Mouse (Mus musculus): Measurements from ENCODE around the gene Gdf10. TPM values are rescaled to one million over a fixed set of nuclear protein-coding genes. Genes with fewer than 3 reads are reported as not detected.

Gene Gdf10
- total RNA-seq (2021), result 1 to 10 TPM; 4.1 to 5.0 TPM
- long read RNA-seq, experiment 1, full-length matches to known transcripts, result 4 of 4 reads
- long read RNA-seq, experiment 1, partial matches to known transcripts, result 0 of 4 reads
- long read RNA-seq, experiment 1, other reads (novel, unspliced or antisense), result 0 of 4 reads
- long read RNA-seq, experiment 2, full-length matches to known transcripts, result 5 of 8 reads
- long read RNA-seq, experiment 2, partial matches to known transcripts, result 3 of 8 reads
- long read RNA-seq, experiment 2, other reads (novel, unspliced or antisense), result 0 of 8 reads

DNA sequence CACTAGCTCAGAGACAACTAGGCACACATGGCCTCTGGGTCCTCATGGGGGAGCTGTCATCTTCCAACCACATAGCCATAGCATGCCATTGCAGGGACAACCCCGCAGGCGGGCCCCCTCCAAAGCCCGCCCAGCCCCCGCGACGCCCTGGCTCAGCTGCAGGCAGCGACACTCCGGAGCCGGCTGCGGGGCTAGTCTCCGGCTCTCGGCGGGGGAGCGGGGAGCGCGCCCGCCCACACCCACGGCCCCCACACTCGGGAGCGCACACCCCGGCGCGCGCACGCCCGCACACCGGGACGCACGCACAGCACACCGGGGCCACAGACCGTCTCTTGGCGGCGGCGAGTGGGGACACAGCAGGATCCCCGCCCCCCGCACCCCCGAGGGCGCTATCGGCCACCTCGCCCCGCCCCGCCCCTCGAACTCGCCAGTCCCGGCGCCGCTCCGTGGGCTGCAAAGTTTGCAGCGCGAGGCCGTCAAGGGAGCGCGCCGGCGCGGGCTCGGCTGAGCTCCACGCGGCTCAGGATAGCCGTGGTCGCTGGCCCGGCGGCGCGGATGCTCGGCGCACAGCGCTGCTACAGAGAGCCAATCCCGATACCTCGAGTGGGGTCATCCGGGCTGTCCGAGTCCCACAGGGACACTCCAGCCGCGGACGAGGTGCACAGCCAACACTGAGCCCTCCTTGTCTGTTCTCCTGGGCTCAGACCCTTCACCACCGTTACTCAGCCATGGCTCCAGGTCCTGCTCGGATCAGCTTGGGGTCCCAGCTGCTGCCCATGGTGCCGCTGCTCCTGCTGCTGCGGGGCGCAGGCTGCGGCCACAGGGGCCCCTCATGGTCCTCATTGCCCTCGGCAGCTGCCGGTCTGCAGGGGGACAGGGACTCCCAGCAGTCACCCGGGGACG is at the start of gene Gdf10:
Gene Gdf10 (plus strand): TSS at position 420 of the 903 bp plus-strand sequence.
- DNase-seq, result peak; percentile 42

DNA sequence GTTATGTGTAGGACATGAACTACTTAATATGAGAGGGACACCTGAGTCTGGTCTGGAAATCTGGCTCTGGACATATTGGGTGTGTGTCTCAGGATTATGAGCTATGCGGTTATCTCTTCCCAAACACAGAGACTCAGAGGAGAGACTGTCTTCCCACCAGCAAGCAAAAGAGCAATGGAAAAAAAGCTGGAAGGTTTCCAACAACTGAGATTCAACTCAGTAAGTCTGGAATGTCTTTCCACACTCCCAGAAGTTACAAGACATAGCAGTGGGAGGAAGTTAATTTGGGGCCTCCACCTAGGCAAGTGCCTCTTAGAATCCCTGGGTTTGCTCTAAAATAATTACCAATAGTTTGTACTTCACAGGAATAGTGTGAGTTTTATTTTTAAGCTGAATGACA is 44.6 kb upstream of the Gdf10 start:
- no peak for DNase-seq

DNA sequence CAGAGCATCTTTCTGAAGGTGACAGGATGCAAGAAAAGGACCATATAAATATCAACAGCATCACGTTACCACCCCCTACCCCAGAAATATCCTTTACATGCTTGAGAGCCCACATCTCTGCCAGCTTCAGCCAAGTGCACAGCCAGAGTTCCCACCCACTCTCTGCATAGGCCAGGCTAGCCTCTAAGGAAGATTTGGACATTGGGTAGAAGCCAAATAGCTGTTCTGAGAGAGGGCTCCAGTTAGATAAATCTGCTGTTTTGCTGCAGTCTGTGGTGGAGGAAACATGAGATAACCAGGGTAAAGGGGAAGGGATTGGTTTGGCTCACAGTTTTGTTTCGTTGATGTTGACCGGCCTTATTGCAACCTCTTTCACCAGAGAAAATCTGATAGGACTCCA is 43.2 kb upstream of the Gdf10 start:
- DNase-seq, result no peak

DNA sequence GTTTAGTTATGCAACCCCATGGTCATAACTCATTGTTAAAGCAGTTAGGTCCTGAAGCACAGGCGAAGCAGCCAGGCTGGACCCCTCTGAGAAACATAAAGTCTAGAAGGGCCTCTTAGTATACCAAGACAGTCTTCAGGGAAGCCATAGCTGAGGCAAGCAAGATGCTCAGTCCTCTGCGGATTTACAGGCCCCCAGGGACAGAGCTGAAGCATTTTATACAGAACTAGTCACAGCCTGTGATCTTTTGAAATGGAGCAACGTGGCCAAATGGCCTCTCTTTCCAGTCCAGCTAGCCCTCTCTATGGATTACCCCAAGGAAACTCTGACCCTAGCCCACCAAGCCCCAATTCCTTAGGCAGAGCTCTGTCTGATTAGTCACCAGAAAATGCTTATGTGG is 41.9 kb upstream of the Gdf10 start:
- DNase-seq, result no peak

DNA sequence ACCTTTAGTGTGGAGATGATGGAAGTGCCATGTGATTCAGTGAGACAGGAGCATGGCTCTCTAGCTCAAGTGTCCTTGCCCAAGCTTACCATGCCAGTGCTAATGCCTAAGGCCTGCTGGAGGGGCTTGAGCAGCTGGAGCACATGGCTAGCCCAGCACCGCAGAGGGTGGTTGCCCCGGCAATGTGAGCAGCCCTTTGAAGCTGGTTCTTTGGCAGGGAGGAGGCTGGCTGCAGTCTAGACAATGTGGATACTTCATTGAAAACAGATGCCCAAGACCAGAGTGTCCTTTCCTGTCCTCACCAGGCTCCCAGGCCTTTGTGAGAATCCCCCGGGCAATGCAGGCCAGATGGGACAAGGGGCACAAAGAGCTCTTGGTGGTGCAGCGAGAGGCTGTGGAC is 40.3 kb upstream of the Gdf10 start:
- DNase-seq, result no peak

DNA sequence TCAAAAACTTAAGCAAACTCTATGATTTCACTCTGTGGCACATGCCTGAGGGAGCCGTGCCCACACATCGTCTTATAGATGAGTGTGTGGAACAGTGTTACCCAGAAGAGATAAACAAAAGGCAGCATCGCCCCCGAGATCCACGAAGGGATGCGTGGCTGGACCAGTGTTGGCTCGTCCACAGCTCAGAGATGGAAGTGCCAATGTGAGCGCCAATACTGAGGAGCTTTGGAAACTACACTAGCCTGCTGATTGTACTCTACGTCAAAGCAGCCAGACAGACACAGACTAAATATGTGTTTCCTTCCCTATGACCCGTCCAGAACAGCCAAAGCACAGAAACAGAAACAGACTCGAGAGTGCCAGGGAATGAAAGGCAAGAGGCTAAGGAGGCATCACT is 37.9 kb upstream of the Gdf10 start:
- no peak for DNase-seq

DNA sequence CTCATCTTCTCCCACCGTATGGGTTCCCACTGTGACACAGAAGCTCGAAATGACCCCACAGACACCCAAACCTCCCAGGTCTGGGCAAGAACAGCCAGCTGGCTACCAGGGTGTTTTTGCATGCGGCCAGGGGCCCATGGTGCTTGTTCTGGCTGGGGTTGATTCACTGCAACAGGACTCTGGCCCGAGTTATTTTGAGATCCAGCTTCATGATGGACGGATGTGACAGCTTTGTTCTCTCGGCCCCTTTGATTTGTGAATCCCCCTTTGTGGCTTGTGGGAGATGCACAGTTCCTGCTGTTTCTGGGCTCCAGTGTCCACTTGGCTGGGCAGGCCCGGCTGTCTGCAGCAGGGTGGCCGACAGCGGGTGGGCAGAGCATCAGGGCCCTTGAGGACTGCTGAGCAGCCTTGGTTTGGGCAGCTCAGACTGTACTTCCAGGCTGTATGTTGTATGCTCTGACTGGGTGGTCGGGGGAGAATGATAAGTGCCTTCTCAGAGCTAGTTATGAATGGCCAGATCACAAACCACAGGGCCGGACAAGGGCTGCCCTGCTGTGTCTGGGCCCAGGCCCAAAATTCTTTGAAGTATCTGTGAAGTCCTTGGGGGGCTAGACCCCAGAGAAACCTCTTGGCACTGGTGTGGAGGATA is 34.9 kb upstream of the Gdf10 start:
- no peak for DNase-seq

DNA sequence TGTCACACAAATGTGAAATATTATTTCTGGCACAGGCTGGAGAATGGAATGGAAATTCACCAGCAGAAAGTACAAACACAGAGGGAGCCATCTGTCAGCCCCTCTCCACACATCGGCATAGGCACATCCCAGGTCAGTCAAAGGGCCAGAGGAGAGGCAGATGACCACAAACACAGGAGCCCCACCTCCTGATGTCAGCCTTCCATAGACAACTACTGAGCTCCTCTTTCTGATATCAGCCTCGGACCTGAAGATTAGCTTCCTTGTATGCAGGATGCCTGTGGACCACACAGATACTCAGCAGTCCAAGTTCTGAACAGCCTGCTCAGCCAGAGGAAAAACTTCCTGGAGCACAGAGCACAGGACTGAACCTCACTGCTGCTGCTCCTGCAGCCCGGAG is 33.4 kb upstream of the Gdf10 start:
- no peak for DNase-seq

DNA sequence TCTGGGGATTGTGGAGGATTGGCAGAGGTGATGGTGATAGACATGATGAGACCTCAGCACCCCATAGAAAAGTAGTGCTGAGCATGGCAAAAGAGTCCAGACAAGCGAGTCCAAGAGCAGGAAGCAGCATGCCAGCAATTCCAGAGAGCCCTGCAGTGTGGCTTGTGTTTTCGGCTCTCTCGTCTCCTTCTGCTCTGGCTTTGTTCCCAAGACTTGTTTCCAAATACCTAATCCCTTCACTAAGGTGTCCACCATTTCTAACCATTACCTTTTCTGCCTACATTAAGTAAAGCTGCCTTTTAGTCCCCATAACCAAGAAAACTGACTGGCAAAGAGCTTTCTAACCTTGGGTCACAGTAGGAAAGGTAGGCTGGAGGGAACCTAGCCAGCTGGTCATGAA is 31.9 kb upstream of the Gdf10 start:
- DNase-seq, result no peak

DNA sequence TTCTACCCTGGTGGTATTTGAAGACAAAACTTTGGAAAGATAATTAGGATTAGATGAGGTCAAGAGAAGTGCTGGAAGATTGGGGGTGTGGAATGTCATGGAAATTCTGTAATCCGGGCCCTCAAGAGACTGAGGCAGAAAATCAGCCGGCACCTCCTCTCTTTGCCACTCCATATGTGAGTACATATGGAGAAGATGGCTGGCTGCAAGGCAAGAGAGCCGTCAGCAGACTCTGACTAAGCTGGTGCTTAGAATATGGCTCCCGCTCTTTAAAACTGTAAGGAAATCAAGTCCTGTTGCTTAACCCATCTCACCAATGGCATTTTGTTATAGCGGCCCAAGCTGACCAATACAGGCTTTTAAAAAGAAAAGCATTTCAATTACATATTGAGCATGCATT is 27.6 kb upstream of the Gdf10 start:
- DNase-seq, result no peak

DNA sequence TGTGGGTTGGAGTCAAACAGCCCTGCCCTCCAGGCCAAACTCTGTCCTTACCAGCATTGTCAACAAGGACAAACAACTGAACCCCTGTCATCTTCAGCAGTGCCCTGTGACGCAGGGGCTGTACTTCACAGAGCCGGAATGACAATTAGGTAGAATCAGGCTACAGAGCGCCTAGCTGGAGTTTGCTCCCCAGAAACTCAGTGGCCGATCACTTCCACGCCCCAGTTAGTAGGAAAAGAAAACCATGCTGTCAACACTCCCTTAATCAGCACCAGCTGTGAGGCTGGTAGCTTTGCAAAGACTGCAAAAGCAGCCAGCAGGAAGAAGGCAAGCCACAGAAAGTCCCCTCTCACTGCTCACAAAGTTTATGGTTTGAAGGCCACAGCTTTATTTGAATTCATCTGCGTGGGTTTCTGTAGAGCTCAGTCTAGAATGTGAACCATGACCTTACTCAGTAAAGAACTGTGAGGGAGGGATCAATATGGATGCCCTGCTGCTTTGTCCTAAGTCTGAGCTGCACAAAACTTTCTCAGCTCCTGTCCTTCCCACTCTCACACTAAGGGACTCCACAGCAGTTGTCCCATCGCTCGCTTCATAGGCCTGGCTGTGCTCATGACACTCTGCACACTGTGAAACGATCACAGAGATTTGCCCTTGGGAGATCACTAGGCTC is 26.6 kb upstream of the Gdf10 start:
- DNase-seq, result no peak

DNA sequence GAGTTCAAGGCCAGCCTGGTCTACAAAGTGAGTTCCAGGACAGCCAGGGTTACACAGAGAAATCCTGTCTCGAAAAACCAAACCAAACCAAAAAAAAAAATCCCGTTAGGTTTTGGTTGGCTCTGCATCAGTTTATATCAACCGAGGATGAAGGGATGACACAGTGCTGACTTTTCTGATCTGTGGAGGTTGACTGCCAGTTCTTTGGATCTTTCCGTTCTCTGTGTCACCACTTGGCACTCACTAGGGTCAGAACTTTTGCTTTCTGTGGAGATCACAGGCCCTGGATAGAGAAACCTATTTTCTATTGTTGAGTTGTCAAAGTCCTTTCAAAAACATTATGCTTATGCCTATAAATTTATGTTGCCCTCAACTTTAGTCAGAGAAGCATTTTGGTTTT is 20.6 kb upstream of the Gdf10 start:
- no peak for DNase-seq

DNA sequence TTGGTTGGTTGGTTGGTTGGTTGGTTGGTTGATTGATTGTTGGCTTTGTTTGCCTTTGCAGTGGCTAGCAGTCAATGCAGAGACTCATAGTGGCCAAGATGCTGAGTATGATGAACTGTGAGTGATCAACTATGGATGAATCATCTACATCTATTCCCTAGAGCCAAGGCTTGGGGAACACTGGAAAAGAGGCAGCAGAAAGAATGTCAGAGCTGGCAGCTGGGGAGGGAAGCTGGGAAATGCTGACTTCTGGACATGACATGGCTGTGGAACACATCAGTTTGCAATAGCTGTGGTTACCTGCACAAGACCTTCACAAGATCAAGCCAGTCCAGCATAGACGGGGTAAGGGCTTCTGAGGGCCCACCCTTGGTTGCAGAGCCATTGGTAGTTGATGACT is 20.2 kb upstream of the Gdf10 start:
- no peak for DNase-seq

DNA sequence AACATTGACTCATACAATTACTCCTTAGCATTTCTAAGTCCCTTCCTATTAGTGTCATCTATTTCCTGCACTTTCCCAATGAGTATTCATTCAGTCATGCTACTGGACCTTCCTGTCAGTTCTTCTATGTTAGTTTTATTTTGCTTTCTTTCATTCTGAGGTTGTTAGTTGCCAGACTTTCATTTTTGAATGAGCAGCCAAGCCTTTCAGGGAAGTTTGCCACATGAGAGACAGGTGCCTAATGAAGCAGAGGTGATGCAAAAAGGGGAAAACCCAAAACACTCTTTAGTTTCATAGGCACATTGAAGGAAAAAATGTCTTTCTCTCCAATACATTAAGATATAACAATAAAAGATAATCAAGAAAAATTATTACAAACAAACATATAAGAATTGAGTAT is 18.5 kb upstream of the Gdf10 start:
- no peak for DNase-seq

DNA sequence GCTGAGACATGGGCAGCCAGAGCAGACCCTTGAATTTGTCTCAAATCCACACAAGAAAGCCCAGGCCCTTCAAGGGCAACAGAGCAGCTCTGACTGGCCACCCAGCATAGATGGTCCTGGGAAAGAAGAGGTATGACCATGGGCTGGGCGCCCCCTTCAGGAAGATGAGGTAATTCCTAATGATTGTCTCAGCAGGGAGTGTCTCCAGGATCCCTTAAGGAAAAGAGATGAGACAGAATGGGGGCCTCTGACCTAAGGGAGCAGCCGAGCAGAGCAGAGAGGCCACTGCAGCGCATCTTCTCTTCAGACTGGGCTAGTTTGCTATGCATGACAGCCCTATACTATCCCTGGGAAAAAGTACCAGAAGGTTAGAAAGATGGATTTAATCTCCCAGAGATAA is 9.7 kb upstream of the Gdf10 start:
- DNase-seq, result peak; percentile 67

DNA sequence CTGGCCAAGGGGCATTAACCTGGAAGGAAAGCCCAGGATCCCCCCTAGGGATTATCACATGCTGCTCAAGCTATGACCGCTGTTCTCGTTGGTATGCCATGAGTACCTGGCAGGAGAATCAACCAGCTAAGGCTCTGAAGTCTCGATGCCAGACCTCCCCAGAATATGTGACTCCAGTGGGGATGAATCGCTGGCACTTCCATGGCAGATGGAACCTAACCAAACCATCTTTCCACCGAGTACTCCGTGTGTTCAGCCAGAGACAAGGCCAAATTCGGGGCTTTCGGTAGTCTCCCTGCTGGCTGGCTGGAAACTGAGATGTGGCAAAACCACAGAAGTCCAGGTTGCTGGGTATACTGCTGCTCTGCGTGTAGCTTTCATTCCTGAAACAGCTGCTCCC is 9.2 kb upstream of the Gdf10 start:
- no peak for DNase-seq

DNA sequence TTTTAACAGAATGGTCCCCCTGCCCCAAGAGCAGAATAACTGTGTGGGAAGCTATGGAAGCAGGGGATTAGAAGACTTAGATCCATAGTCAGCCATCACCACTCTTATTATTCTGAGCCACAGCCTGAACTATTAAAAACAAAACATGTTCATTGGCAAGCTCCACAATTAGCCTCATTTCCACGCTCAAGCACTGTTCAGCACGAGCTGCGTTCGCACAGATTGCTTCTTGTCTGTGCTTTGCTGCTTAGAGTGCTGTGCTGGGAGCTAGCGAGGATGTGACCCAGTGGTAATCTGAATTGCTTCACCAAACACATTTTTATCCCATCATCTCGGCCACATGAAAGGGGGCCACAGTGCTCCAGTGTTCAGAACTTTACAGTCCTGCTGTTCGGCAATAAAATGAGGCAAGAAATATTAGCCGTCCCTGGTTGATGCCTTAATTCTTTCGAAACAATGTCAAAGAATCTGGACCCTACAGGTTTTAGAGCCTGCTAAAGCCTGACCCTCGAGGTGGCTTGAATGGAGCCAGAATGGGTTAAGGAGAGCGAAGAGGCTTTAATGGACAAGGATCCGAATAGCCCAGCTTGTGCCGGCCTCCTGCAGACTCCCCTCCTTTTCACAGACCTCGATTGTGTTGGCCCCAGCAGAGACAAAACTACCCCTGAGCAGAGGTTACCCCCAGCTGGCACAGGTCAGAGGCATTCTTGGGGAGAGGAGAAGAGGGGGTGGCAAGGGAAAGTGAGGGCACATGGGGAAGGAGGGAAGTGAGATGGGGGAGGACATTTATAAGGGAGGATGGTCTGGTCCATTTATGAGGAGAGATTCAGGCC is 2.4 kb upstream of the Gdf10 start:
- no peak for DNase-seq

DNA sequence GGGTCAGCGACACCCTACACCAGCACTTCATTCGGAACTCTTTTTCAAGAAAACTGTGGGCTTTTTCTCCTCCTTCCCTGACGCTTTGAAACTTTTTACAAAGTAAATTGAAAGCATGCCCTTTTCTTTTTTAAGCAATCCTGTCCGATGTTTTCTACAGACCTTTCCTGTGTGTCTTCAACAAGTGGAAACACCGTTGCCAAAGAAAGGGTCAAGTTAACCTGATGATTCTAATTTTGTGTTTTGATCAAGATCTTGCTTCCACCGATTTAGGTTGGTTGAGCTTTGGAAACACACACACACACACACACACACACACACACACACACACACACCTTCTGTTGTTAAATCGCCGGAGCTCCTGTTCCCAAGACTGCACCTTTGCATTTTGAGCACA is 618 bp upstream of the Gdf10 start:
- DNase-seq, result no peak

DNA sequence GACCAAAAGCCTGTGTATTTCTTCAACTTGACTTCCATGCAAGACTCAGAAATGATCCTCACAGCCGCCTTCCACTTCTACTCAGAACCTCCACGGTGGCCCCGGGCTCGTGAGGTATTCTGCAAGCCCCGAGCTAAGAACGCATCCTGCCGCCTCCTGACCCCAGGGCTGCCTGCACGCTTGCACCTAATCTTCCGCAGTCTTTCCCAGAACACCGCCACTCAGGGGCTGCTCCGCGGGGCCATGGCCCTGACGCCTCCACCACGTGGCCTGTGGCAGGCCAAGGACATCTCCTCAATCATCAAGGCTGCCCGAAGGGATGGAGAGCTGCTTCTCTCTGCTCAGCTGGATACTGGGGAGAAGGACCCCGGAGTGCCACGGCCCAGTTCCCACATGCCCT is 8.5 kb downstream of the Gdf10 start:
- no peak for DNase-seq

DNA sequence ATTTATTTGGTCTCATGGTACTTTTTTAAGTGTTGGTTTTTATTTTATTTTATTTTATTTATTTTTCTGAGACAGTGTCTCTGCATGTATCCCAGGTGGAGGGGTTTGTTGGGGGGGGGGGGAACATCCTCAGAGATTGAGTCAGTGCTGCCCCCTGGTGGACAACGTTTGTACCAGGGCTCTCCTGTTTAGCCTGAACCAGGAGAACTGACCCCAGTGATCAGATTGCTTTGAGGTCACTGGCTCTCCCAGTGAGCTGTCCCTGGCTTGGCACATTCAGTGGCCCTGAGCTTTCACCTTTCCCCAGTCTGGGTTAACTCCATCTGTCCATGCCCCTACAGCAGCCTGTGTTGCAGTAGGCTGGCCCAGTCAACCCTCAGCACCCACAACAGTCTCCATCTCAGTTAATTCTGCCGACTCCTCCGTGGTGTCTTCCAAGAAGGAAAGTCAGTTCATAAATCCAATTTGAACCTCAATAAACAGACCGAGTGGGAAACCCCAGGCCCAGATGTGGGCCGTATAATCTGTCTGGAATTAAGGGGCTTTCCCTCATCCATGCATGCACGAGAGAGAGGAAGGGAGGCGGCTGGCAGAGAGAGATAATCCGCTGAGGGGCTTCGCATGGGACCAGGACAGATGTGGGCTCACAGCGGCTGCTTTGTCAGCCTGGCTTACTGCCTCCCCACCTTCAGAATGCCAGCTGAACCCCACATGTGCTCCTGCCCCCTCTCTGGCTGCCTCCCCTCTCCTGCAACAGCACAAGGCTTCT is 9.7 kb downstream of the Gdf10 start:
- peak; percentile 84 for DNase-seq

DNA sequence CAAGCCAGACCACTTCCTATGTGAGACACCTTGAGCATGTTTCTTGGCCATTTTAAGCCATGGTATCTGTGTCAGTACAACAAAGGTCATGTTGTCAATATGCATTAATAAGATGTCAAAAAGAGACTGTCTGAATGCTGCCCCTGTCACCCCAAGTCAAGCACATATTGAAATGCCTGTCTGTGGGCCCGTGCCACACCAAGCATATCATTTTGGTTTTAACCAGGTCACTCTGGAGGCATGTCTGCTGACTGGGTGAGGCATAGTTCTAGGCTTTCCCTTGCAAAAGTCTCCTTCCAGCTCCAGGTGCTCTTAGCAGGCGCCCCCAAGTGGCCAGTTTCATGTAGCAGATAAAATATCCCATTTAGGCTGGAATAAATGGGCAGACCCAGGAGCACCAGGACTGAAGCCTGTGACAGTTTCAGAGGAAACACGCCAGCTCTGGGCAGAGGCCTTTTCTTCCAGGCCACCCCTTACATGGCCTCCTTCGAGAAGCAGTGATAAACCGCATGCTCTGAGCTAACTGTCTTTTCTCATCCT is 10.5 kb downstream of the Gdf10 start:
- DNase-seq, result peak; percentile 66

Measured in gastrocnemius, postnatal 10 days (tissue).